Mouse (Mus musculus): Measurements from ENCODE around the gene Ttc9c. TPM values are rescaled to one million over a fixed set of nuclear protein-coding genes. Genes with fewer than 3 reads are reported as not detected.
A peak's percentile ranks its signal among the peaks of the same experiment; 100 is the strongest.

Gene Ttc9c
- polyA plus RNA-seq, 1 experiment from 2014 or later: 22.9 TPM

DNA sequence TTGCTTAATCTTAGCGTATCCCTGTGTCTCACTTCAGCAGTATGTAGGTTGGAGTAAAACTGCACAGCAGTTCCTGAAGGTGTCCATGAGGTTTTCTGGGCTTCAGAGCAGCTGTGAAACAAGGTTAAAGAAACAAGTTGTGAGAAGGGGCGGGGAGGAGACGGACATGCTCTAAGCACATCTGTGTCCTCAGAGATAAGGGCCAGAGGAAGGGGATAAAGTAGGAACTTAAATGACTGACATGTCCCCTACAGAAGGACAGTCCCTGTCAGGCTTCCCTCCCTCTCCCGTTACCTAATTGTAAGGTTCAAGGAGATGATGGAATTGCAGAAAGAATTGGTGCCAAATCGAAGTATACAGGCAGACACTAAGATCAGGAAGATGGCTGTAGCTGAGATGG, 46.1 kb downstream of the Ttc9c start:
- H3K4me1 ChIP-seq (ENCODE audit: control insufficient read depth, low read depth, low read length): peaks cover 40% of the 10 kb centered on the region
- WGBS (ENCODE audit: insufficient replicate concordance): 21% methylated on average over 5 of the region's 5 CpGs

GRCm38 (mm10) chr19:8770567-8771270, 48.4 kb downstream of the Ttc9c start, which contains the start of gene Tmem223:
Gene Tmem223 (plus strand): TSS chr19:8770996.
- Histone ChIP-seq H3K4me3 (ENCODE audit: low read depth, low read length) (peak within 1 kb of the TSS; percentile 84), H3K9ac (ENCODE audit: low read depth, low read length) (peak within 1 kb of the TSS; percentile 90), H3K9me3 (replicated peaks; ENCODE audit: control insufficient read depth, low read length) (no peaks in the 10 kb centered on the region), H3K27me3 (ENCODE audit: control insufficient read depth, insufficient read depth, low read depth, low read length) (no peaks in the 10 kb centered on the region), H3K36me3 (ENCODE audit: control insufficient read depth, insufficient read depth) (peaks cover 43% of the 10 kb centered on the region), H3K4me2 (ENCODE audit: low read depth, low read length) (peak within 1 kb of the TSS; percentile 76), H3K27ac (ENCODE audit: low read length) (peak within 1 kb of the TSS; percentile 87), H3K4me1 (ENCODE audit: control insufficient read depth, low read depth, low read length) (peaks cover 32% of the 10 kb centered on the region)
- WGBS (ENCODE audit: insufficient replicate concordance): 14% methylated on average over 29 of the region's 29 CpGs
- ATAC-seq (ENCODE audit: low read depth): no peak

More for the DNA sequence above, 46.1 kb downstream of the Ttc9c start:
- Histone ChIP-seq H3K4me2 (ENCODE audit: low read depth, low read length) (peak overlapping the region; percentile 96), H3K36me3 (ENCODE audit: control insufficient read depth, insufficient read depth) (peaks cover 22% of the 10 kb centered on the region), H3K4me3 (ENCODE audit: low read depth, low read length) (peak overlapping the region; percentile 81), H3K9ac (ENCODE audit: low read depth, low read length) (peak overlapping the region; percentile 98), H3K9me3 (replicated peaks; ENCODE audit: control insufficient read depth, low read length) (no peaks in the 10 kb centered on the region), H3K27ac (ENCODE audit: low read length) (peak overlapping the region; percentile 100), H3K27me3 (ENCODE audit: control insufficient read depth, insufficient read depth, low read depth, low read length) (no peaks in the 10 kb centered on the region)
- ATAC-seq (ENCODE audit: low read depth): peak; percentile 36

DNA sequence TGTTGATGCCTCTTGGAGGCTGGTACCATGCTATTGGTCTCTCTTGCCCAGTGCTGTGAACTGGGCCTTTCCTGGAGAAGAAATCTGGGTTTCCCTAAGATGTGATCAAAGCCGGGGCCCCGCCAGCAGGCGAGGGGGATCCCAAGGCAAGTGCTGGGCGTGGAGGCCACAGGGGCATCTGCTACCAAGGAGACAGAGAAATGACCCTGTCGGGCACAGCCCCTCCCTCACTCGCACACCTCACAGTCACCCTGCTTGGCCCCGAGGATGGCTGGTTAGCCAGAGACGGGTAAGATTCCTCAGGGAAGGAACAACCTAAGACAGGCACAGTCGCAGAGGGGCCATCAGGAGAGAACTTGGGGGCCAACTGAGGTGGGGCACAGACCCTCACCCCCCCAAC, 53.6 kb downstream of the Ttc9c start:
- Histone ChIP-seq H3K4me2 (ENCODE audit: low read depth, low read length) (no peak overlapping the region), H3K27me3 (ENCODE audit: control insufficient read depth, insufficient read depth, low read depth, low read length) (no peaks in the 10 kb centered on the region), H3K4me3 (ENCODE audit: low read depth, low read length) (no peak overlapping the region), H3K9ac (ENCODE audit: low read depth, low read length) (no peak overlapping the region), H3K4me1 (ENCODE audit: control insufficient read depth, low read depth, low read length) (peaks cover 4% of the 10 kb centered on the region), H3K36me3 (ENCODE audit: control insufficient read depth, insufficient read depth) (peaks cover 74% of the 10 kb centered on the region), H3K27ac (ENCODE audit: low read length) (no peak overlapping the region), H3K9me3 (replicated peaks; ENCODE audit: control insufficient read depth, low read length) (0 out of 2 replicates have a peak, but pooled peaks cover 3% of the 10 kb centered on the region)
- ATAC-seq (ENCODE audit: low read depth): no peak
- 88% methylated on average over 9 of the region's 9 CpGs for WGBS (ENCODE audit: insufficient replicate concordance)

DNA sequence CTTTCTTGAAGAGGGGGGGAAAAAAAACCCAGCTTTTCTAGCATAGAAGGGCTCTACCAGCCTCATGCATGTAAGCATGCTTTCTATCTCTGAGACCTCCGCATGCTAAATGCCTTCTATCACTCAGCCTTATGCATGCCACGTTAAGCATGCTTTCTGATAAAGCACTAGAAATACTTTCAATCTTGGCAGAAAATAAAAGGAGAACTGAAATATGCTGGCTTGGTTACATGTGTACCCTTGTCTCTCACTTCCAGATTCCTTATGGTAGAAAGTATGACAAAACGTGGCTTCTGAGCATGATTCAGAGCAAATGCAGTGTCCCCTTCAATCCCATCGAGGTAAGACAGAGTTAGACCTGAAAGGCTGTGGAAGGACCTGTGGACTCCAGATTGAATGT, 55.9 kb downstream of the Ttc9c start:
- WGBS (ENCODE audit: insufficient replicate concordance): 82% methylated on average over 4 of the region's 4 CpGs
- H3K27ac ChIP-seq (ENCODE audit: low read length): no peak overlapping the region
- peaks cover 56% of the 10 kb centered on the region for H3K36me3 ChIP-seq (ENCODE audit: control insufficient read depth, insufficient read depth)
- no peak overlapping the region for H3K4me3 ChIP-seq (ENCODE audit: low read depth, low read length)
- no peak for ATAC-seq (ENCODE audit: low read depth)
- H3K9me3 ChIP-seq (replicated peaks; ENCODE audit: control insufficient read depth, low read length): 0 out of 2 replicates have a peak, but pooled peaks cover 3% of the 10 kb centered on the region
- no peaks in the 10 kb centered on the region for H3K27me3 ChIP-seq (ENCODE audit: control insufficient read depth, insufficient read depth, low read depth, low read length)
- H3K4me1 ChIP-seq (ENCODE audit: control insufficient read depth, low read depth, low read length): peaks cover 8% of the 10 kb centered on the region
- no peak overlapping the region for H3K4me2 ChIP-seq (ENCODE audit: low read depth, low read length)
- no peak overlapping the region for H3K9ac ChIP-seq (ENCODE audit: low read depth, low read length)

DNA sequence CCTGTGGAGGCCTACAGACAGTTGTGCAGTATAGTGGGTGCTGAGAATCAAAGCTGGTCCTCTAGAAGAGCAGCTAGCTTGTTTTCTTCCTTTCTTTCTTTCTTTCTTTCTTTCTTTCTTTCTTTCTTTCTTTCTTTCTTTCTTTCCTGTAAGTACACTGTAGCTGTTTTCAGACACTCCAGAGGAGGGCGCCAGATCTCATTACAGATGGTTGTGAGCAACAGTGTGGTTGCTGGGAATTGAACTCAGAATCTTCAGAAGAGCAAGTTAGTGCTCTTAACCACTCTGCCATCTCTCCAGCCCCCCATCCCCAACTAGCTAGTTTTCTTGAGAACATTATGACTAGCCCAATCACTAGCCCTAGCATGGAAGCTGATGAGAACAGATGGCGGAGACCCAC, 58.4 kb downstream of the Ttc9c start:
- 73% methylated on average over 2 of the region's 2 CpGs for WGBS (ENCODE audit: insufficient replicate concordance)
- Histone ChIP-seq H3K27me3 (ENCODE audit: control insufficient read depth, insufficient read depth, low read depth, low read length) (no peaks in the 10 kb centered on the region), H3K27ac (ENCODE audit: low read length) (no peak overlapping the region), H3K4me2 (ENCODE audit: low read depth, low read length) (no peak overlapping the region), H3K4me3 (ENCODE audit: low read depth, low read length) (no peak overlapping the region), H3K4me1 (ENCODE audit: control insufficient read depth, low read depth, low read length) (peaks cover 18% of the 10 kb centered on the region), H3K36me3 (ENCODE audit: control insufficient read depth, insufficient read depth) (peaks cover 33% of the 10 kb centered on the region), H3K9me3 (replicated peaks; ENCODE audit: control insufficient read depth, low read length) (0 out of 2 replicates have a peak, but pooled peaks cover 3% of the 10 kb centered on the region), H3K9ac (ENCODE audit: low read depth, low read length) (no peak overlapping the region)
- no peak for ATAC-seq (ENCODE audit: low read depth)

Other genes starting within 250 kb of the Ttc9c start
- 2.4 and 2.6 TPM in 2 replicates for gene Slc22a8, start 228.1 kb downstream of the Ttc9c start, polyA plus RNA-seq (2015; fragmentation: Nextera tagmentation; extraction: Ambion mirVana)
- 0.02 TPM in 1 of 2 replicates, not detected in the other for gene Slc22a6, start 201.3 kb downstream of the Ttc9c start, polyA plus RNA-seq (2015; fragmentation: Nextera tagmentation; extraction: Ambion mirVana)
- gene Chrm1, start 155.5 kb downstream of the Ttc9c start, polyA plus RNA-seq (2015; fragmentation: Nextera tagmentation; extraction: Ambion mirVana): 0.02 TPM in 1 of 2 replicates, not detected in the other
- 133 and 137 TPM in 2 replicates for gene Slc3a2, start 96.0 kb downstream of the Ttc9c start, polyA plus RNA-seq (2015; fragmentation: Nextera tagmentation; extraction: Ambion mirVana)
- gene Wdr74, start 83.5 kb downstream of the Ttc9c start, polyA plus RNA-seq (2015; fragmentation: Nextera tagmentation; extraction: Ambion mirVana): 40.0 and 48.3 TPM in 2 replicates
- gene 1700092M07Rik, start 78.6 kb downstream of the Ttc9c start, polyA plus RNA-seq (2015; fragmentation: Nextera tagmentation; extraction: Ambion mirVana): 0.45 and 0.63 TPM in 2 replicates
- gene Stx5a, start 77.9 kb downstream of the Ttc9c start, polyA plus RNA-seq (2015; fragmentation: Nextera tagmentation; extraction: Ambion mirVana): 57.8 and 59.8 TPM in 2 replicates
- gene Nxf1, start 62.3 kb downstream of the Ttc9c start, polyA plus RNA-seq (2015; fragmentation: Nextera tagmentation; extraction: Ambion mirVana): 77.8 and 87.7 TPM in 2 replicates
- gene Tmem223, start 48.3 kb downstream of the Ttc9c start, polyA plus RNA-seq (2015; fragmentation: Nextera tagmentation; extraction: Ambion mirVana): 48.1 and 50.9 TPM in 2 replicates
- gene Tmem179b, start 44.9 kb downstream of the Ttc9c start, polyA plus RNA-seq (2015; fragmentation: Nextera tagmentation; extraction: Ambion mirVana): 90.9 and 93.7 TPM in 2 replicates
- gene Taf6l, start 32.9 kb downstream of the Ttc9c start, polyA plus RNA-seq (2015; fragmentation: Nextera tagmentation; extraction: Ambion mirVana): 10.0 and 11.0 TPM in 2 replicates
- 56.4 and 64.8 TPM in 2 replicates for gene Polr2g, start 20.8 kb downstream of the Ttc9c start, polyA plus RNA-seq (2015; fragmentation: Nextera tagmentation; extraction: Ambion mirVana)
- 1.0 and 1.5 TPM in 2 replicates for gene Zbtb3, start 16.8 kb downstream of the Ttc9c start, polyA plus RNA-seq (2015; fragmentation: Nextera tagmentation; extraction: Ambion mirVana)
- gene Hnrnpul2, start 677 bp upstream of the Ttc9c start, polyA plus RNA-seq (2015; fragmentation: Nextera tagmentation; extraction: Ambion mirVana): 1.8 and 2.1 TPM in 2 replicates
- not detected in 2 replicates for gene AC129217.1, start 10.4 kb upstream of the Ttc9c start, polyA plus RNA-seq (2015; fragmentation: Nextera tagmentation; extraction: Ambion mirVana)
- gene Bscl2, start 18.1 kb upstream of the Ttc9c start, polyA plus RNA-seq (2015; fragmentation: Nextera tagmentation; extraction: Ambion mirVana): 27.1 and 29.3 TPM in 2 replicates
- 0.22 and 0.51 TPM in 2 replicates for gene Gng3, start 19.9 kb upstream of the Ttc9c start, polyA plus RNA-seq (2015; fragmentation: Nextera tagmentation; extraction: Ambion mirVana)
- 0.06 and 0.35 TPM in 2 replicates for gene Lrrn4cl, start 31.4 kb upstream of the Ttc9c start, polyA plus RNA-seq (2015; fragmentation: Nextera tagmentation; extraction: Ambion mirVana)
- gene Ubxn1, start 52.2 kb upstream of the Ttc9c start, polyA plus RNA-seq (2015; fragmentation: Nextera tagmentation; extraction: Ambion mirVana): 90.5 and 92.7 TPM in 2 replicates
- 27.9 and 29.6 TPM in 2 replicates for gene Uqcc3, start 61.6 kb upstream of the Ttc9c start, polyA plus RNA-seq (2015; fragmentation: Nextera tagmentation; extraction: Ambion mirVana)
- 29.6 and 41.8 TPM in 2 replicates for gene Lbhd1, start 64.4 kb upstream of the Ttc9c start, polyA plus RNA-seq (2015; fragmentation: Nextera tagmentation; extraction: Ambion mirVana)
- not detected in 2 replicates for gene Gm49403, start 64.6 kb upstream of the Ttc9c start, polyA plus RNA-seq (2015; fragmentation: Nextera tagmentation; extraction: Ambion mirVana)
- gene 1810009A15Rik, start 69.5 kb upstream of the Ttc9c start, polyA plus RNA-seq (2015; fragmentation: Nextera tagmentation; extraction: Ambion mirVana): 38.6 and 43.2 TPM in 2 replicates
- gene Gm49416, start 69.6 kb upstream of the Ttc9c start, polyA plus RNA-seq (2015; fragmentation: Nextera tagmentation; extraction: Ambion mirVana): not detected in 2 replicates
- 18.3 and 21.1 TPM in 2 replicates for gene Ints5, start 73.7 kb upstream of the Ttc9c start, polyA plus RNA-seq (2015; fragmentation: Nextera tagmentation; extraction: Ambion mirVana)
- 50.3 and 50.8 TPM in 2 replicates for gene Ganab, start 78.7 kb upstream of the Ttc9c start, polyA plus RNA-seq (2015; fragmentation: Nextera tagmentation; extraction: Ambion mirVana)
- 19.8 and 20.5 TPM in 2 replicates for gene B3gat3, start 101.0 kb upstream of the Ttc9c start, polyA plus RNA-seq (2015; fragmentation: Nextera tagmentation; extraction: Ambion mirVana)
- 2.4 and 2.6 TPM in 2 replicates for gene Rom1, start 110.0 kb upstream of the Ttc9c start, polyA plus RNA-seq (2015; fragmentation: Nextera tagmentation; extraction: Ambion mirVana)
- 11.4 and 12.8 TPM in 2 replicates for gene Eml3, start 110.2 kb upstream of the Ttc9c start, polyA plus RNA-seq (2015; fragmentation: Nextera tagmentation; extraction: Ambion mirVana)
- gene Mta2, start 122.5 kb upstream of the Ttc9c start, polyA plus RNA-seq (2015; fragmentation: Nextera tagmentation; extraction: Ambion mirVana): 73.9 and 82.3 TPM in 2 replicates
- 12.6 and 12.9 TPM in 2 replicates for gene Tut1, start 134.5 kb upstream of the Ttc9c start, polyA plus RNA-seq (2015; fragmentation: Nextera tagmentation; extraction: Ambion mirVana)
- gene Eef1g, start 147.7 kb upstream of the Ttc9c start, polyA plus RNA-seq (2015; fragmentation: Nextera tagmentation; extraction: Ambion mirVana): 153 and 172 TPM in 2 replicates
- gene Ahnak, start 170.0 kb upstream of the Ttc9c start, polyA plus RNA-seq (2015; fragmentation: Nextera tagmentation; extraction: Ambion mirVana): 3.1 TPM in 2 replicates

Measured in liver, embryonic 16.5 days (tissue).